Mouse (Mus musculus) MEL (cell line): ENCODE measurements around the gene Lmtk3. TPM values are rescaled to one million over a fixed set of nuclear protein-coding genes. Genes with fewer than 3 reads are reported as not detected.

Source experiments
- DNase-seq: peaks from one replicate; pipeline ENCODE4 v3.0.0; 2011; ENCODE audit warnings: low read depth, low spot score
- H3K27ac ChIP-seq: 2 replicates; pipeline ENCODE4 v1.5.1; 2012; ENCODE audit warnings: low read depth, mild to moderate bottlenecking, control low read depth, low read length, moderate library complexity; ENCODE audit not compliant: control insufficient read depth
- H3K27me3 ChIP-seq, 2 experiments: fragments of 150-350 bp in 1 of 2; sonication (generic) in 1 of 2; 2 replicates each; pipeline ENCODE4 v1.6.1; 2012; ENCODE audit warnings: low read length in 2 of 2, mild to moderate bottlenecking in 2 of 2, improper control_type of control experiment in 1 of 2, moderate library complexity in 1 of 2; ENCODE audit not compliant: insufficient read depth in 2 of 2, control insufficient read depth in 1 of 2
- H3K36me3 ChIP-seq, 2 experiments: 2 replicates each; pipeline ENCODE4 v1.6.1; 2012 to 2014; ENCODE audit warnings: low read length in 2 of 2, improper control_type of control experiment in 1 of 2, inconsistent platforms in 1 of 2, mild to moderate bottlenecking in 1 of 2; ENCODE audit not compliant: insufficient read depth in 2 of 2, control insufficient read depth in 1 of 2
- H3K4me1 ChIP-seq, 2 experiments: fragments of 150-350 bp in 1 of 2; sonication (generic) in 1 of 2; 2 replicates each; pipeline ENCODE4 v1.6.1; 2012; ENCODE audit warnings: low read length in 2 of 2, improper control_type of control experiment in 1 of 2, mild to moderate bottlenecking in 1 of 2; ENCODE audit not compliant: insufficient read depth in 2 of 2, control insufficient read depth in 1 of 2
- H3K4me3 ChIP-seq, 2 experiments: fragments of 150-350 bp in 1 of 2; sonication (generic) in 1 of 2; 2 replicates each; pipeline ENCODE4 v1.5.1; 2012; ENCODE audit warnings: low read depth in 2 of 2, low read length in 2 of 2, mild to moderate bottlenecking in 2 of 2, moderate library complexity in 2 of 2, control low read depth in 1 of 2, improper control_type of control experiment in 1 of 2; ENCODE audit not compliant: control insufficient read depth in 1 of 2, insufficient read depth in 1 of 2
- H3K79me2 ChIP-seq: 2 replicates; pipeline ENCODE4 v1.6.1; 2012; ENCODE audit warnings: mild to moderate bottlenecking, low read length, moderate library complexity; ENCODE audit not compliant: control insufficient read depth, poor library complexity, insufficient read depth
- H3K9ac ChIP-seq: 2 replicates; pipeline ENCODE4 v1.6.1; 2012; ENCODE audit warnings: low read depth, mild to moderate bottlenecking, control low read depth, low read length, moderate library complexity; ENCODE audit not compliant: control insufficient read depth, poor library complexity, severe bottlenecking
- H3K9me3 ChIP-seq: fragments of 150-350 bp; sonication (generic); replicated peaks from 2 replicates; pipeline ENCODE4 v1.6.1; 2012; ENCODE audit warnings: mild to moderate bottlenecking, low read length, improper control_type of control experiment, moderate library complexity; ENCODE audit not compliant: insufficient read depth
- CHD2 ChIP-seq: IDR thresholded peaks from 2 replicates; pipeline ENCODE4 v1.6.1; 2011; ENCODE audit warnings: low read length, improper control_type of control experiment
- CTCF ChIP-seq, 3 experiments: IDR thresholded peaks in 2 of 3; conservative IDR thresholded peaks in 1 of 3; 2 replicates each; pipeline ENCODE4 v1.5.1; 2011 to 2012; ENCODE audit warnings: low read length in 3 of 3, low read depth in 2 of 3, mild to moderate bottlenecking in 2 of 3, improper control_type of control experiment in 1 of 3, inconsistent platforms in 1 of 3, mixed read lengths in 1 of 3, moderate library complexity in 1 of 3; ENCODE audit not compliant: control insufficient read depth in 1 of 3, insufficient read depth in 1 of 3, poor library complexity in 1 of 3, severe bottlenecking in 1 of 3
- ETS1 ChIP-seq: IDR thresholded peaks from 2 replicates; pipeline ENCODE4 v1.6.1; 2012; ENCODE audit warnings: low read depth, mild to moderate bottlenecking, inconsistent platforms, low read length, improper control_type of control experiment, moderate library complexity
- GABPA ChIP-seq: IDR thresholded peaks from 2 replicates; pipeline ENCODE4 v1.6.1; 2012; ENCODE audit warnings: low read depth, mild to moderate bottlenecking, inconsistent platforms, low read length, improper control_type of control experiment, moderate library complexity
- HCFC1 ChIP-seq: IDR thresholded peaks from 2 replicates; pipeline ENCODE4 v1.6.1; 2012; ENCODE audit warnings: low read depth, mild to moderate bottlenecking, inconsistent platforms, low read length, improper control_type of control experiment, moderate library complexity
- KAT2A ChIP-seq: conservative IDR thresholded peaks from 2 replicates; pipeline ENCODE4 v1.6.1; 2012; ENCODE audit warnings: low read depth, low read length, improper control_type of control experiment, inconsistent platforms
- MAZ ChIP-seq: IDR thresholded peaks from 2 replicates; pipeline ENCODE4 v1.6.1; 2012; ENCODE audit warnings: low read depth, mild to moderate bottlenecking, inconsistent platforms, low read length, improper control_type of control experiment
- MEF2A ChIP-seq: IDR thresholded peaks from 2 replicates; pipeline ENCODE4 v1.6.1; 2014; ENCODE audit warnings: low read depth, mild to moderate bottlenecking, inconsistent platforms, low read length, improper control_type of control experiment; ENCODE audit not compliant: poor library complexity, insufficient replicate concordance, severe bottlenecking; ENCODE audit errors: extremely low read depth
- MXI1 ChIP-seq: IDR thresholded peaks from 2 replicates; pipeline ENCODE4 v1.6.1; 2011; ENCODE audit warnings: mild to moderate bottlenecking, low read depth, low read length, improper control_type of control experiment
- MYB ChIP-seq: IDR thresholded peaks from 2 replicates; pipeline ENCODE4 v1.6.1; 2011; ENCODE audit warnings: mild to moderate bottlenecking, low read depth, low read length, improper control_type of control experiment
- NRF1 ChIP-seq: IDR thresholded peaks from 2 replicates; pipeline ENCODE4 v1.6.1; 2014; ENCODE audit warnings: low read depth, mild to moderate bottlenecking, inconsistent platforms, low read length, improper control_type of control experiment, moderate library complexity; ENCODE audit not compliant: poor library complexity, insufficient read depth, severe bottlenecking
- POLR2A ChIP-seq, 2 experiments: IDR thresholded peaks; 2 replicates each; pipeline ENCODE4 v1.6.1; 2011 to 2012; ENCODE audit warnings: low read length in 2 of 2, mild to moderate bottlenecking in 2 of 2, control low read depth in 1 of 2, improper control_type of control experiment in 1 of 2, low read depth in 1 of 2, moderate library complexity in 1 of 2; ENCODE audit not compliant: control insufficient read depth in 1 of 2, insufficient read depth in 1 of 2, poor library complexity in 1 of 2
- POLR2AphosphoS2 ChIP-seq: IDR thresholded peaks from 2 replicates; pipeline ENCODE4 v1.6.1; 2011; ENCODE audit warnings: low read length, improper control_type of control experiment
- RAD21 ChIP-seq: IDR thresholded peaks from 2 replicates; pipeline ENCODE4 v1.6.1; 2011; ENCODE audit warnings: mild to moderate bottlenecking, low read depth, low read length, improper control_type of control experiment
- SIN3A ChIP-seq: IDR thresholded peaks from 2 replicates; pipeline ENCODE4 v1.6.1; 2012; ENCODE audit warnings: low read length, improper control_type of control experiment, inconsistent platforms
- SMC3 ChIP-seq: IDR thresholded peaks from 2 replicates; pipeline ENCODE4 v1.6.1; 2011; ENCODE audit warnings: low read depth, low read length, improper control_type of control experiment
- TBP ChIP-seq: IDR thresholded peaks from 2 replicates; pipeline ENCODE4 v1.8.0; 2011; ENCODE audit warnings: low read depth, low read length, improper control_type of control experiment
- TCF12 ChIP-seq: IDR thresholded peaks from 2 replicates; pipeline ENCODE4 v1.6.1; 2014; ENCODE audit warnings: low read depth, mild to moderate bottlenecking, inconsistent platforms, low read length, improper control_type of control experiment, moderate library complexity
- USF1 ChIP-seq: IDR thresholded peaks from 2 replicates; pipeline ENCODE4 v1.6.1; 2014; ENCODE audit warnings: low read depth, mild to moderate bottlenecking, inconsistent platforms, low read length, improper control_type of control experiment, moderate library complexity
- ZC3H11A ChIP-seq: IDR thresholded peaks from 2 replicates; pipeline ENCODE4 v1.6.1; 2012; ENCODE audit warnings: low read depth, mild to moderate bottlenecking, inconsistent platforms, low read length, improper control_type of control experiment
- ZKSCAN1 ChIP-seq: IDR thresholded peaks from 2 replicates; pipeline ENCODE4 v1.6.1; 2012; ENCODE audit warnings: low read depth, mild to moderate bottlenecking, inconsistent platforms, low read length, improper control_type of control experiment, moderate library complexity
- ZNF384 ChIP-seq: IDR thresholded peaks from 2 replicates; pipeline ENCODE4 v1.6.1; 2012; ENCODE audit warnings: low read depth, mild to moderate bottlenecking, inconsistent platforms, low read length, improper control_type of control experiment
- polyA plus RNA-seq, 2 experiments: library from polyadenylated mRNA; stranded (reverse) in 1 of 2; unstranded in 1 of 2; fragments of >175 nt in 1 of 2; fragments of >200 nt in 1 of 2; gene quantifications; 2 replicates each; pipeline versions ENCODE4 v1.2.1 to v1.2.4; 2012; ENCODE audit warnings: low replicate concordance in 2 of 2, low read depth in 1 of 2; ENCODE audit not compliant: insufficient read length in 2 of 2, insufficient read depth in 1 of 2, missing spikeins in 1 of 2
- total RNA-seq: library from RNA; depleted of rRNA; stranded (reverse); fragments of 300-350 nt; gene quantifications from 2 replicates; pipeline ENCODE4 v1.2.3, GENCODE M21; 2012

Gene Lmtk3
- total and polyA plus RNA-seq, 3 experiments, result 0.04 to 0.40 TPM; not detected in 1

DNA sequence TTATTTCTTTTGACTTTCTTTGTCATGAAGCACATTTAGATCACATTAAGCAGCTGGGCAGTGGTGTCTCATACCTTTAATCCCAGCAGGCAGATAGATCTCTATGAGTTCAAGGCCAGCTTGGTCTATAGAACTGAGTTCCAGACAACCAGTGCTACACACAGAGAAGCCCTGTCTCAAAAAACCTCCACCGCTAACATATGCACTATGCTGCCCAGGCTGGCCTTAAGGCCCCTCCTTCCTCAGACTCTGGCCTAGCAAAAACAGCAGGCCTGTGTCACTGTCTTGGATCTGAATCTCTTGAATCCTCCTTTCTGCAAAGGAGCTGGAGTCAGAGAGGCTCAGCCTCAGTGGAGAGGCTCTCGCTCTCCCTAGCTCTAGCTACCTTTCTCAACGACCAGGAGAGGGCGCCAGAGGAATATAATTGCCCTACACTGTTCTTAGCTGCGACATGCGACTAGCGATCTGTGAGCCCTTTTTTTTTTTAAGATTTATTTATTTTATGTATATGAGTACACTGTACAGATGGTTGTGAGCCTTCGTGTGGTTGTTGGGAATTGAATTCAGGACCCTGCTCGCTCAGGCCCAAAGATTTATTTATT, 44.3 kb upstream of the Lmtk3 start:
- H3K9me3 ChIP-seq, result no peaks in the 10 kb centered on the region
- peaks cover 0 to 8% of the 10 kb centered on the region in 2 experiments; a peak in 1 of 4 replicates for H3K36me3 ChIP-seq
- no peak overlapping the region for H3K27ac ChIP-seq
- no peak overlapping the region for H3K9ac ChIP-seq
- no peak overlapping the region for H3K4me3 ChIP-seq
- DNase-seq, result peak; percentile 83
- no peaks in the 10 kb centered on the region for H3K27me3 ChIP-seq
- H3K4me1 ChIP-seq, result peaks cover 0 to 16% of the 10 kb centered on the region in 2 experiments; a peak in 2 of 4 replicates
- TF ChIP-seq MEF2A, result no peak
- TF ChIP-seq MAZ, result no peak
- peak; percentile 43 for TF ChIP-seq ZC3H11A
- TF ChIP-seq GABPA, result no peak
- TF ChIP-seq USF1, result no peak
- TF ChIP-seq CHD2, result no peak
- TF ChIP-seq MXI1, result 0 out of 2 replicates have a peak, but pooled peaks have one; percentile 6
- TF ChIP-seq ZNF384, result peak; percentile 72
- no peak for TF ChIP-seq ZKSCAN1
- TF ChIP-seq SMC3, result peak; percentile 53
- peak; percentile 24 to 56 (median 51); a peak in 5 of 6 replicates for TF ChIP-seq CTCF (IDR thresholded peaks at IDR 0.05 in 2 of 3, conservative IDR thresholded peaks at IDR 0.05 in 1 of 3; ENCODE audit: control insufficient read depth in 1 of 3, insufficient read depth in 1 of 3, low read depth in 2 of 3, low read length in 3 of 3, poor library complexity in 1 of 3, severe bottlenecking in 1 of 3)
- no peak for TF ChIP-seq TCF12
- peak; percentile 53 for TF ChIP-seq RAD21
- no peak for TF ChIP-seq NRF1
- 0 out of 2 replicates have a peak, but pooled peaks have one; percentile 0 for TF ChIP-seq TBP
- 0 out of 2 replicates have a peak, but pooled peaks have one; percentile 29 for TF ChIP-seq SIN3A
- TF ChIP-seq MYB, result no peak
- H3K79me2 ChIP-seq, result no peaks in the 10 kb centered on the region

DNA sequence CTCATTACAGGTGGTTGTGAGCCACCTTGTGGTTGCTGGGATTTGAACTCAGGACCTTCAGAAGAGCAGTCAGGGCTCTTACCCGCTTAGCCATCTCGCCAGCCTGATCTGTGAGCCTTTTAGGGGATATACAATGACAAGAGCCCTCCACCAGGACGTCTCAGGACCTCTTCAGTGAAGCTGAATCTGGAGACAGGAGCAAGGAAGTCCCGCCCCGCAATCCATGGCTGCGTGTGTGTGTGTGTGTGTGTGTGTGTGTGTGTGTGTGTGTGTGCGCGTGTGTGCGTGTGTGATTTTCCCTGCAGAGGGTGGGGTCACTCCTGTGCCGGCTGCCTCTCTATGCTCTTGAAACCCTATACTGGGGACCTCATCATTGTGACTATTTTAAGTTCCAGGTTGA, 43.7 kb upstream of the Lmtk3 start:
- Histone ChIP-seq H3K79me2 (no peaks in the 10 kb centered on the region), H3K36me3 (peaks cover 0 to 8% of the 10 kb centered on the region in 2 experiments; a peak in 1 of 4 replicates), H3K27ac (no peak overlapping the region), H3K27me3 (no peaks in the 10 kb centered on the region), H3K9ac (peak overlapping the region; percentile 11), H3K9me3 (no peaks in the 10 kb centered on the region), H3K4me3 (peak overlapping the region; percentile 38 to 72), H3K4me1 (peaks cover 0 to 16% of the 10 kb centered on the region in 2 experiments; a peak in 2 of 4 replicates)
- peak; percentile 77 for DNase-seq
- TF ChIP-seq POLR2AphosphoS2, result no peak
- TF ChIP-seq TBP, result peak; percentile 47; the same call in 1 of the 2 replicates
- TF ChIP-seq ETS1, result 0 out of 2 replicates have a peak, but pooled peaks have one; percentile 5
- TF ChIP-seq HCFC1, result 0 out of 2 replicates have a peak, but pooled peaks have one; percentile 33
- peak in 1 of 2 experiments; percentile 37; a peak in 1 of 4 replicates for TF ChIP-seq POLR2A (IDR thresholded peaks at IDR 0.05; ENCODE audit: control insufficient read depth in 1 of 2, insufficient read depth in 1 of 2, low read depth in 1 of 2, low read length in 2 of 2, poor library complexity in 1 of 2)
- no peak for TF ChIP-seq USF1
- TF ChIP-seq MXI1, result 0 out of 2 replicates have a peak, but pooled peaks have one; percentile 9
- TF ChIP-seq KAT2A, result no peak
- peak; percentile 74 for TF ChIP-seq NRF1
